Mouse (Mus musculus) small intestine, adult 2 months (tissue): ENCODE data around the gene Mylk2.

Source experiments
- CTCF ChIP-seq: fragments of 200-500 bp; IDR thresholded peaks from 2 replicates; pipeline ENCODE4 v1.5.1; 2012; ENCODE audit warnings: low read depth, mild to moderate bottlenecking, control low read depth, inconsistent platforms, low read length, moderate library complexity, mixed read lengths; ENCODE audit not compliant: insufficient replicate concordance, insufficient read length; ENCODE audit errors: extremely low read depth
- POLR2A ChIP-seq: fragments of 200-500 bp; IDR thresholded peaks from 2 replicates; pipeline ENCODE4 v1.6.1; 2012; ENCODE audit warnings: low read depth, mild to moderate bottlenecking, control low read depth, inconsistent platforms, low read length, moderate library complexity

GRCm38 (mm10) chr2:152942898-152943515, 31.9 kb downstream of the Mylk2 start:
- TF ChIP-seq CTCF (no peak), POLR2A (no peak)
